Mouse (Mus musculus) left cerebral cortex, postnatal 25 days (tissue): Measurements from ENCODE around the gene Mitf. TPM values are rescaled to one million over a fixed set of nuclear protein-coding genes. Genes with fewer than 3 reads are reported as not detected.

Experiments used
- DNase-seq, 2 experiments: peaks; one replicate each; pipeline ENCODE4 v3.0.0; 2022; ENCODE audit warnings: low spot score in 2 of 2, mixed read lengths in 1 of 2
- intact Hi-C: fragments of 180-260 bp; cut with DNase I; formaldehyde crosslinking; loops from one replicate; pipeline ENCODE4 v1.15.1; 2025
- total RNA-seq, 2 experiments: library from RNA; stranded (reverse); gene quantifications; 2 replicates each; pipeline ENCODE4 v1.2.3; 2021

Mitf gene
- total RNA-seq, 2 experiments from 2014 or later = 6.6 to 9.2 TPM

- DNase-seq = no peak
- intact Hi-C loops = no loop called here
Measured at GRCm38 (mm10) chr6:97818948-97819347, 12.1 kb downstream of the Mitf start.

GRCm38 (mm10) chr6:97820505-97820904 lies 13.7 kb downstream of the Mitf start:
- intact Hi-C loops = no loop called here
- DNase-seq = no peak

- DNase-seq = no peak
- intact Hi-C loops = no loop called here
Measured at GRCm38 (mm10) chr6:97821811-97822210, 15.0 kb downstream of the Mitf start.

GRCm38 (mm10) chr6:97826642-97827275 lies 19.9 kb downstream of the Mitf start:
- intact Hi-C loops = no loop called here
- no peak for DNase-seq

- intact Hi-C loops = no loop called here
- DNase-seq = no peak
Measured at GRCm38 (mm10) chr6:97828021-97828420, 21.2 kb downstream of the Mitf start.

- DNase-seq = peak in 1 of 2 experiments; percentile 19
- intact Hi-C loops = no loop called here
Measured at GRCm38 (mm10) chr6:97828822-97829719, 22.2 kb downstream of the Mitf start.

GRCm38 (mm10) chr6:97832501-97832900 lies 25.6 kb downstream of the Mitf start:
- intact Hi-C loops = no loop called here
- DNase-seq = no peak

GRCm38 (mm10) chr6:97836176-97836575 lies 29.3 kb downstream of the Mitf start:
- DNase-seq = no peak
- intact Hi-C loops = no loop called here

GRCm38 (mm10) chr6:97837711-97838110 lies 30.9 kb downstream of the Mitf start:
- no peak for DNase-seq
- intact Hi-C loops = no loop called here

- DNase-seq = no peak
- intact Hi-C loops = no loop called here
Measured at GRCm38 (mm10) chr6:97839568-97839967, 32.7 kb downstream of the Mitf start.

GRCm38 (mm10) chr6:97844112-97844511 lies 37.3 kb downstream of the Mitf start:
- DNase-seq = no peak
- intact Hi-C loops = no loop called here

GRCm38 (mm10) chr6:97848191-97848857 lies 41.5 kb downstream of the Mitf start:
- intact Hi-C loops = loop anchor here (5.0 kb wide), 1 partner anchor 154 kb away; no protein-coding TSS in a partner anchor
- DNase-seq = peak in 1 of 2 experiments; percentile 33

GRCm38 (mm10) chr6:97854236-97854635 lies 47.4 kb downstream of the Mitf start:
- intact Hi-C loops = no loop called here
- DNase-seq = no peak

- intact Hi-C loops = loop anchor here (5.0 kb wide), 1 partner anchor 93 kb away; no protein-coding TSS in a partner anchor
- DNase-seq = peak; percentile 49 to 69
Measured at GRCm38 (mm10) chr6:97855420-97856170, 48.7 kb downstream of the Mitf start.

GRCm38 (mm10) chr6:97856502-97856901 lies 49.6 kb downstream of the Mitf start:
- intact Hi-C loops = loop anchor here (5.0 kb wide), 1 partner anchor 94 kb away; no protein-coding TSS in a partner anchor
- no peak for DNase-seq

GRCm38 (mm10) chr6:97857690-97858089 lies 50.8 kb downstream of the Mitf start:
- peak in 1 of 2 experiments; percentile 5 for DNase-seq
- intact Hi-C loops = loop anchor here (5.0 kb wide), 1 partner anchor 95 kb away; no protein-coding TSS in a partner anchor

GRCm38 (mm10) chr6:97866575-97866974 lies 59.7 kb downstream of the Mitf start:
- intact Hi-C loops = no loop called here
- no peak for DNase-seq

GRCm38 (mm10) chr6:97868005-97868404 lies 61.2 kb downstream of the Mitf start:
- no peak for DNase-seq
- intact Hi-C loops = no loop called here

- intact Hi-C loops = no loop called here
- no peak for DNase-seq
Measured at GRCm38 (mm10) chr6:97869953-97870352, 63.1 kb downstream of the Mitf start.
